Mouse (Mus musculus) urinary bladder, postnatal 4 days (tissue): ENCODE measurements around the gene Tshz2.

Experiments
- DNase-seq, 2 experiments: peaks; one replicate each; pipeline ENCODE4 v3.0.0; 2021 to 2022; ENCODE audit warnings: low spot score in 2 of 2

The Tshz2 gene

DNA sequence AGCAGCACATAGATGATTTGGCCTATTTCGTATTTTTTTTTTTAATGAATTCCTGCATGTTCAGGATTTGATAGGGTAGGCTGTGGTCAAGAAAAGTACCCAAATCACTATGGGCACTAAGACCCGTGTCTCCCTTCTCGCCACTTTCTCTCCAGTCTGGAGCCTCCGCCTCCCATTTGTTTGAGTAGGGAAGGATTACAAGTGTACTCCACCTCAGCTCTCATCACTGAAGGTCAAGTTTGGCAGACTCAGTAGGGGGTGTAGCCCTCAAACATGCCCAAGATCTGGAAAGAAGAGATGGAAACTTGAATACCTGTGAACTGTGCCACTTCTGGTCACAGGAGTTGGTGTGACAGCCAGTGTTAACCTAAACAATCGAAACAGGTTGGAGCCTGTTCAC, 66.3 kb downstream of the Tshz2 start:
- no peak for DNase-seq

DNA sequence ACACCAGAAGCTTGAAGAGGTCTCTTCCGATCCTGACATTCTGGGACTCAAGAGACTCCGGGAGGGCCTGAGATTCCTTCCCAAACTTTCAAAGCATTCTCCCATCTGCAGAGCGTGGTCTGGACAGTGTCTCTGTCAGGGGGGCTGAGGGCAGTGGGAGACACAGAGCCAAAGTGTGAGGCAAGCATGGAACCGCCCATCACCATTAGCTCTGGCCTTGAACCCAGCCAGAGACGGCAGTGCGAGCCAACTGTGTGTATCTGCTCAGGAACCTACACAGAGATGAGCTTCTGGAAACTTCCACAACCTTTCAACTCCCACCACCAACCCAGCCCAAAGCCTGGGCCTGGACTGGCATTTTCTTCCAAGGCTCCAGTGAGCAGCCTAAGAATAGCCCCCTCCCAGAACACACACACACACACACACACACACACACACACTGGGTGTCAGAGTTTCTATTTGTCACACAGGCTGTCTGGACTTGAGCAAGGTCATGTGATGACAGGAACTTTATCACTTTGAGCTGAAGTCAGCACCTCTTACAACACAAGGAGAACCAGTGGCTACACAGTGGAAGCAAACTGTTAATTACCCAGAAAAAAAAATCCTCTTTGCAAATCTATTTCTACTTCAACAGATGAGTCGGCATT, 67.2 kb downstream of the Tshz2 start:
- peak; percentile 59 to 69 for DNase-seq

DNA sequence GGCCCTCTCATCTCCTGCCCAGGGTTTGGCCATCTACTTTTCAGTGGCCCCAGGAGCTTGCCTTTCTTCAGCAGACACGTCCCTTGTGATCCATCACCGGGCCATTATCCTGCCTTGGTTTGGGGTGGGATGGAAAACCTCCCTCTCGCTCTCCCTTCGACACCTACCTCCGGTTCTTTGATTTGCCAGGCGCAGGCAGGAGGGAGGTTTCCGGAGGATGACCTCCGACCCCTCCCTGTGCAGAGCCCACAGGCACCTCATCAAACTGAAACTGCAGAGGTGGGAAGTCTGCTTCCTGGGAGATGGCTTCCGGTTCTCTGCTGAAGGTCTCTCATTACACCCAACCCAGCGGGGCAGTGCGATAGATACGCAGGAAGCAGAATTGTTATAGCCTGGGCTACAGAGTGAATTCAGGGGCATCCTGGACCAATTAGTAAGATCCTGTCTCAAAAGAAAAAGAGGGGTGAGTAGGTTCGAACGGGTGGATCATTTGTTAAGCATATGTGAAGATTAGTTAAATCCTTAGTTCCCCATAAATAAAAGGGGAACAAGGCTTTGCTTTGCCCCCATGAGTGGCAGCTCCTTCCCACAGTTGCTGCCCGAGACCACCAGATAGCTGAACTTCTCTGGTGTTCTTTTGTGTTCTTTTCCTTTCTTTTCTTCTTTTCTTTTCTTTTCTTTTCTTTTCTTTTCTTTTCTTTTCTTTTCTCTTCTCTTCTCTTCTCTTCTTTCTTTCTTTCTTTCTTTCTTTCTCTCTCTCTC, 70.1 kb downstream of the Tshz2 start:
- no peak for DNase-seq

DNA sequence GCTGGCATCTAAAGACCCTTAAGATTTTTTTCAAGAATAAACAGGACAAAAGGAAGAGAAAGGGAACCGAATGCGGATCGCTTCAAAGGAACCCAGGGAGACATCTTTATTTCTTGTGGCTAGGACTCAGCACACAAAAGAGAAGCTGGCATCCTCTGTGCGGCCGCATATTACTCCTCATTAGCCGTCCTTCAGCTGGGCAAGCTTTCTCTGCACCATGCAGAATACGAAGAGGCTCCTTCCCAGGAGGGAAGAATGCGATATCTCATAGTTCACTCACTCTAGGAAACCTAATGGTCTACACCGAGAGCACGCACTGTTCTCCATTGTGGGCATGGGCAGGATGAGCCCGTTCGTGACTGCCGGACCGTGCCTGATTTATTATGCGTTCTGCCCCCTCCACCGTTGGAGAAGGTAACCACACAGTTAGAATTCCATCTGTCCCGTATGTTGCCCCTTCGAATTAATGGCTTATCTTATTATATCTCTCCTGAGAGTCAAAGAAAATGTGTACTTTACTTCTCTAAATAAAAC, 89.0 kb downstream of the Tshz2 start:
- DNase-seq, result no peak

GRCm38 (mm10) chr2:169722341-169722740, 89.5 kb downstream of the Tshz2 start:
- no peak for DNase-seq

- DNase-seq, result no peak
Observed at GRCm38 (mm10) chr2:169723645-169724462, 91.0 kb downstream of the Tshz2 start.

GRCm38 (mm10) chr2:169728651-169729280, 96.0 kb downstream of the Tshz2 start:
- no peak for DNase-seq

GRCm38 (mm10) chr2:169730551-169730996, 97.8 kb downstream of the Tshz2 start:
- no peak for DNase-seq

DNA sequence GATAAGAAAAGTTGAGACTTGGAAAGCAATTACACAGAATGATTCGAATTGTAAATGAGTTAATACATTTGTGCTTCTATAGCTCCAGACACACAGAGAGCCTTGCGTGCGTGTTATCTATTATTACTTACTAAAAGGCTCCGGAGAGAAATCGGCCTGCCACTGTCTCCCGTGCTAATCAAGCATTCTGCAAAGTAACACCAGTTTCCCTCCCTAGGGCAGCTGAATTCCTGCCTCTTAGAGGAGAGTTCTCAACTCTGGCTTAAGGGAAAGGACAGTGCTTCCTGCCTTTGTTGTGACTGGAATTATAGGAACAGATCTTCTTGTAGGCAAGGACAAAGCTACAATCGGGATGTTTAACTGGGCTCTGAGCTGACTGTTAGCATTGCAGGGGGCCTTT, 101.2 kb downstream of the Tshz2 start:
- no peak for DNase-seq

DNA sequence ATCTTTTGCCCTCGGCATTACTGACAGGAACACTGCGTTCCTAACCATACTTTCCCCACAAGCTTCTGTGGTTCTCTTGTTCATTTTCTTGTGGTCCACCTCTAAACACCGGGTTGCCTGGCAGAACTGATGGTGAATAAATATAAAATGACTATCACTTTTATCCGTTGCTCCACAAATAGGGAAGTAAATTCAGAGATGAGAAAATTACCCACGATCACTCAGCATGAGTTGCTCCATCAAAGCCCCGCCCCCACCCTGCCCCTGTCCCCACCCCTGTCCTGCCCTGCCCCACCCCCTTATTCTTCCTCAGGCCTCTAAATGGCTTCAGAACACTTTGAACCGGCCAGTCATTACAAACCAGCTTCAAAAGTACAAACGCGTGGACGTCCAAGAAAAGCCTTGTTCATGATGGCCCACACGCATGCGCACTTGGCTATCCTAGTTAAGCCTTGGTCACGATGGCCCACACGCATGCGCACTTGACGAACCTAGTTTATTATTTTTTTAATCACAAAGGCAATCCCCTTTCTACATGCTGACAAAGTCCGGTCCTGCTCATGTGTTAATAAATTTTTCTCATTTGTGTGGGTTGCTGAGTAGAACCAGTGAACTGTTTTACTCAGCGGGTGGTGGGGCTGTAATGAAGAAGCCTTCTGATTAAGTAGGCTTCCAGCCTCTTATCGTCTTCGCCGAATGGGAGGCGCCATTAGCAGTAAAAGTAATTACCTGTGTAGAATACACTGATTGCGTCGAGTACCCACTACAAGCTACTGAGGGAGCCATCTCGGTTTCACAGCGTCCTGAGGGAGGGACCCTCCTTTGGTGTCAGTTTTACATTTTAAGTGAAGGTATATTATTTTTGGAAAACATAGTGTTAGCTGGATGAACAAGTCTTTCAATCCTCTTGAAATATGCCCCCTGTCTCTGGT, 102.9 kb downstream of the Tshz2 start:
- no peak for DNase-seq

GRCm38 (mm10) chr2:169740996-169741395, 108.2 kb downstream of the Tshz2 start:
- DNase-seq, result no peak

GRCm38 (mm10) chr2:169742791-169743190, 110.0 kb downstream of the Tshz2 start:
- DNase-seq, result no peak

GRCm38 (mm10) chr2:169743294-169743693, 110.5 kb downstream of the Tshz2 start:
- no peak for DNase-seq

GRCm38 (mm10) chr2:169743910-169744309, 111.1 kb downstream of the Tshz2 start:
- no peak for DNase-seq

DNA sequence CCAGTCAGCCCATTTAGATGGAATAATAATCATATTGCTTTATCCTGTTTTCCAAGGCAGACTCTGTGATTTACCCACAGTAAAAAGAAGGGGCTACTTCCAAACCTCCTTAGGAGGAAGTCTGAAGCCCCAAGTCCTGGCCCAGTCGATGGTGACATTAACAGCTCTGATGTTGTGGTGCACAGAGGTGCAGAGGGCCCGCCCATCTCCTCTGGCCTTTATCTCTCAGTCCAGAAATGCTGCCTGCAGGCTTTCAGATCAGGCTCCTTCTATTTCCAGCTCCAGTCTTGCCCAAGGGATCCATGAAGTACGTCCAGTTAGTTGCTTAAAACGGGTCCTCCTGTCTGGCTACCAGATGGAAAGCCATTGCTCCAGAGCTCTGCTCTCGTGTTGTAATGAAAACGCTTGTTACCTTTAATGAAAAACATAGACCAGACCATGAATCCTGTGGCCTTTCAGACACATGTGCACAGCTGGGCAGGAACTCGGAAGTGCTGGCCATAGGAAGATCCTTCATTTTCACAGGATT, 114.4 kb downstream of the Tshz2 start:
- DNase-seq, result no peak

DNA sequence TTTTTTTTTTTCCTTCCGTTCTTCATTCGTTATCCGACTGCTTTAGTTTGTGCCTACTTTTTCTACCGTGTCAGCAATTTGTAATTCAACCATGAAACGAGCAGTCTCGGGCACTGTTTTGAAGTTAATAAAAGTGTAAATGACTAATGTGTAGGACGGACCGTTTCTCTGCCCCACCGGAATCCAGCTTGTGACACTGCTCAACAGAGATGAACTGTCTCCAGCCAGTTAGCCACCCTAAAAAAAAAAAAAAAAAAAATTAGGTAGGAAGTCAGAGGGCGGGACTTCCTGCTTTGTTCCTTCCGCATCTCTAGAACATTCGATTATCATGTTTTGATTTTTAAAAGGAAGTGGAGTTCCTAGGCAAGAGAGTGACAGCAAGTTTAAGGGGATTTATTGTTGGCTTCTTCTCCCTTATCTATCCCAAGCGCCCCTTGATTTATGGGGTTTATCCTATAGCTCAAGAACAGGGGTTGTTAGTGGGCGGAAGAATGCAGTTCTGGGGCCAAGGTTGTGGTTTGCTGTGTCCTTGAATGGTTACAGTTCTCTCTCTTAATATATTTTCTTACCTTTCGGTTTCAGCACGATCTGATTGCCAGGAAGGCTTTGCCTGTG, 116.6 kb downstream of the Tshz2 start:
- DNase-seq, result no peak

- no peak for DNase-seq
Observed at GRCm38 (mm10) chr2:169750574-169751491, 118.0 kb downstream of the Tshz2 start.

DNA sequence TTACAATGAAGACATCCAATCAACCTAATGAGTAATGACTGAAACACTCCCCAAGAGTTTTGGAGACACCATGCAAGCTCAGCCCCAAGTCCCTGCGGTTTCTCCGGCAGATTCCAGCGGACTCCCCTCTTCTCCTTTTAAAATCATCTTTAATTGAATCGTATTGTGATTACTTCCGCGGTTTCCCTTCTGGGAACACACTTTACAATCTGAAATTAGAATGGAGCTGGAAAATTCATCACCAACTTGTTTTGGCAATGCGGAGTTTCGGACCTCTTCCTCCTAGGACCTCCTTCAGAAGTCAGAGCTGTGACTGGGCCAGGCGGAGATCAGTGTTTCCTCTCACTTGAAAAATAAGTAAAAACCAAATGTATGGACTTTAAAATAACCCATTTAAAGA, 119.3 kb downstream of the Tshz2 start:
- no peak for DNase-seq

DNA sequence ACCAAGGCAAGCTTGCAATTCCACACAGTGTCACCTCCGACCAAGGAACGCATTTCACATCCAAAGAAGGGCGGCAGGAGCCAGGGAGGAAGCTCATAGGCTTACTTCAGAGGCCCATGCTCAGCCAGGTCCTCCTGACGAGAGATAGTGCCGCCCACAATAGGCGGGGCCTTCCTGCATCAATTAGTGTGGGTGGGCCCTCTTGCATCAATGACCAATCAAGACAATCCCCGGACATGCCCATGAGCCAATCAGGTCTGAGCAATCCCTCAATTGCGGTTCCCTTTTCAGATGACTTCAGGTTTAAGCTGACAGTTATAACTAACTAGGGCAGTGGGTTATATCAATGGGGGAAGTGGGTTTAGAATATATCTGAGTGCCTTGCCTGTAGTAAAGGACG, 120.6 kb downstream of the Tshz2 start:
- DNase-seq, result no peak
